Mouse (Mus musculus): ENCODE measurements around the gene Rnf180. TPM values are rescaled to one million over a fixed set of nuclear protein-coding genes. Genes with fewer than 3 reads are reported as not detected.

Gene Rnf180
- polyA plus RNA-seq, 3 experiments from 2014 or later = not detected

DNA sequence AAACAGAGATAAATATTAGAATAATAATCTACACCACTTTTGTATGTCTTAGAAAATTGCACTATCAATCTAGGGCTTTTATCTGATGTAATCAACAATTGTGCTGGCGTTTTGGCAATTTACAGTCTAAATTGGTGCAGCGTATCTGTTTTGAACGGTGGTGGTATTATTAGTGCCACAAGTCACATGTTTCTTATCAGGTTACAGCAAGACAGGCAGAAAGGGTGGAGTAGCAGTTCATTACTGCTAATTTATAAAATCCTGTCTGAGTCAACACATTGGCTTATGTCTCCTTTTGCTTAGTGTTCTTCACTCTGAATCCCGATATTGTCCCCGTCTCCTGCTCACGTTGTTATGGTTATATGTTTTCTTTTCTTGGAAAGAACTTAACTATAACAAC, 164.5 kb downstream of the Rnf180 start:
- no peak for ATAC-seq

- ATAC-seq = no peak
Measured at GRCm38 (mm10) chr13:105122092-105122491, 172.5 kb downstream of the Rnf180 start.

GRCm38 (mm10) chr13:105121617-105122016, 173.0 kb downstream of the Rnf180 start:
- ATAC-seq = no peak

- ATAC-seq = no peak
Measured at GRCm38 (mm10) chr13:105111599-105111998, 183.0 kb downstream of the Rnf180 start.

GRCm38 (mm10) chr13:105104385-105104784, 190.2 kb downstream of the Rnf180 start:
- ATAC-seq = no peak

DNA sequence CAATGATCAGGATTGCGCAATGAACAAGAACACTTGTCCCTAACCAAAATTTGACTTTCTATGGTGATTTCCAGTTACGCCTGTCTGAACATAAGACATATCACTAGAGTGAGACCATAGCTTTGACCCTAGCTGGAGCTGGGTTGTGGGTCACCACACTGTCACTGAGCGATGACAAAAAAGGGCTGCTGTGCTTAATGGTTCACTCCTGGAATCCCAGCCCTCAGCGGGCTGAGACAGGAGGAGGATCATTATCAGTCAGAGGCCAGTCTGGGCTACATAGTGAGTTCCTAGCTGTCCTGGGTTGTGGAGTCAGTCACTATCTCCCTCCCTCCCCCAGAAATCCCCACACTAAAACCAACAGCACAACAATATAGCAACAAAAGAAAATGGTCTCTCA, 193.9 kb downstream of the Rnf180 start:
- ATAC-seq = no peak

- ATAC-seq = no peak
Measured at GRCm38 (mm10) chr13:105096316-105096715, 198.3 kb downstream of the Rnf180 start.

DNA sequence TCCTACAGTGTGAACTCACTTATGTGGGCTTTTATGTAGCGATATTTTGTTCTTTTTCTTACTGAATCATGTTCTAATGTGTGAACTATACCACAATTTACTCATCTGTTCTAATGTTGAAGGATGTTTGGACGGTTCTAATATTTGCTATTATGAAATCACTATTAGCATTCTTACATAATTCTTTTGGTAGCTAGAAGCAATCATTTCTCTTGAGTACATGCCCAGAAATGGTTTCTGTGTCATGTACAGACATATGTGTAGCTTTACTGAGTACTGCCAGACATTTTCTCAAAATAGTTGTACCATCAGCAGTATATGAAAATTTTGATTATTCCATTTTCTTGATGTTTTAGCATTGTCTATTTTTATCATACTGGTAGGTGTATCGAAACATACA, 205.3 kb downstream of the Rnf180 start:
- no peak for ATAC-seq

DNA sequence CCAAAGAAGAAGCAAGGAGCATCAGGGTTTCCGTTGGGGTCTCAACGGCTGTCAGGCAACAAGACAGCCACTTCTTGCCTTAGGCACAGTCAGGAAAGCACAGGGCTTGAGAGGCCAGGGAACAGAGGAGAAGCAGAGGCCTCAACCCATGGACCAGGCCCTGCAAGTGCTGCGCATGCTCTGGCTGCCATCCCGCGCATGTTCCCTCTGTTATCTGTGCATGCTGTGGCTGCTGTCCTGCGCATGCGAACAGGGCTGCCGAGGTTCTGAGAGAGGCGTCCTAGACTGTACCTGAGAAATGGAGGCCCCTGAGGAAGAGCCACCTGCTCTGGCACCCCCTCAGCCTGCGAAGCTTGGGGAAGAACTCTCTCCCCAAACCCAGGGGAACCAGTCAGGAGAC, 212.8 kb downstream of the Rnf180 start, which contains the start of gene 4933425L06Rik:
4933425L06Rik (plus strand) TSS at position 261 of the 400 bp plus-strand sequence.
- no peak for ATAC-seq

Other genes with a start within 250 kb of the Rnf180 start
- under 1 TPM in 1 of 3 experiments, not detected in 2; 0.07 TPM for gene Rgs7bp, start 239.9 kb downstream of the Rnf180 start, polyA plus RNA-seq (2017; shearing (Covaris generic))
- gene 4933425L06Rik, start 212.7 kb downstream of the Rnf180 start, polyA plus RNA-seq (2017; shearing (Covaris generic)) = not detected
- not detected for gene Htr1a, start 148.8 kb upstream of the Rnf180 start, polyA plus RNA-seq (2017; shearing (Covaris generic))

All from inflammation-experienced regulatory T-cells, adult 6 months (primary cell).